Mouse (Mus musculus) embryonic facial prominence, embryonic 12.5 days (tissue): Measurements from ENCODE around the gene Rnf24. TPM values are rescaled to one million over a fixed set of nuclear protein-coding genes. Genes with fewer than 3 reads are reported as not detected.

Experiments
- ATAC-seq: fragments of 200-750 bp; cut with Nextera tagmentation; 2 replicates; pipeline ENCODE4 v1.8.0; 2017; ENCODE audit not compliant: insufficient number of reproducible peaks, insufficient read depth, low FRiP score, low TSS enrichment
- H3K27ac ChIP-seq: fragments of 300-500 bp; sonication (generic); 2 replicates; pipeline ENCODE4 v1.5.1; 2016; ENCODE audit warnings: mild to moderate bottlenecking
- H3K27me3 ChIP-seq: fragments of 300-500 bp; sonication (generic); 2 replicates; pipeline ENCODE4 v1.6.1; 2016; ENCODE audit warnings: mild to moderate bottlenecking, moderate library complexity
- H3K36me3 ChIP-seq: fragments of 300-500 bp; sonication (generic); 2 replicates; pipeline ENCODE4 v1.6.1; 2016; ENCODE audit warnings: mild to moderate bottlenecking
- H3K4me1 ChIP-seq: fragments of 300-500 bp; sonication (generic); 2 replicates; pipeline ENCODE4 v1.6.1; 2016
- H3K4me2 ChIP-seq: fragments of 300-500 bp; sonication (generic); replicated peaks from 2 replicates; pipeline ENCODE4 v1.6.1; 2016; ENCODE audit warnings: mild to moderate bottlenecking, moderate library complexity
- H3K4me3 ChIP-seq: fragments of 300-500 bp; sonication (generic); 2 replicates; pipeline ENCODE4 v1.5.1; 2016; ENCODE audit warnings: mild to moderate bottlenecking
- H3K9ac ChIP-seq: fragments of 300-500 bp; sonication (generic); 2 replicates; pipeline ENCODE4 v1.6.1; 2016; ENCODE audit warnings: mild to moderate bottlenecking, moderate library complexity
- H3K9me3 ChIP-seq: fragments of 300-500 bp; sonication (generic); 2 replicates; pipeline ENCODE4 v1.6.1; 2016; ENCODE audit warnings: mild to moderate bottlenecking, moderate library complexity
- WGBS: fragments of 180-500 bp; shearing (Covaris S2); methylation state at CpG from one replicate; pipeline ENCODE4 v1.1.7; 2016; 5-methylcytosine and 5-hydroxymethylcytosine counted together
- polyA plus RNA-seq: library from polyadenylated mRNA; unstranded; fragments of >200 nt; fragmentation: Nextera tagmentation; extraction: Ambion mirVana; gene quantifications from 2 replicates; pipeline ENCODE4 v1.2.1, GENCODE M21; 2016

The Rnf24 gene
- polyA plus RNA-seq, 1 experiment from 2014 or later, result 11.3 TPM

- Histone ChIP-seq H3K27me3 (no peaks in the 10 kb centered on the region), H3K4me1 (no peaks in the 10 kb centered on the region), H3K4me2 (no peak overlapping the region), H3K9ac (no peak overlapping the region), H3K9me3 (no peaks in the 10 kb centered on the region), H3K4me3 (no peak overlapping the region), H3K27ac (no peak overlapping the region), H3K36me3 (no peaks in the 10 kb centered on the region)
- 87% methylated on average over 4 of the region's 4 CpGs for WGBS
- ATAC-seq, result no peak
Measured at GRCm38 (mm10) chr2:131371811-131372210, 19.1 kb upstream of the Rnf24 start.

GRCm38 (mm10) chr2:131370828-131371227 is 18.1 kb upstream of the Rnf24 start:
- WGBS, result 72% methylated on average over 3 of the region's 3 CpGs
- no peaks in the 10 kb centered on the region for H3K36me3 ChIP-seq
- H3K4me1 ChIP-seq, result no peaks in the 10 kb centered on the region
- ATAC-seq, result no peak
- H3K9me3 ChIP-seq, result no peaks in the 10 kb centered on the region
- no peaks in the 10 kb centered on the region for H3K27me3 ChIP-seq
- no peak overlapping the region for H3K4me3 ChIP-seq
- no peak overlapping the region for H3K27ac ChIP-seq
- H3K9ac ChIP-seq, result no peak overlapping the region
- H3K4me2 ChIP-seq, result no peak overlapping the region

GRCm38 (mm10) chr2:131364689-131365088 is 12.0 kb upstream of the Rnf24 start:
- H3K4me1 ChIP-seq, result no peaks in the 10 kb centered on the region
- H3K9ac ChIP-seq, result no peak overlapping the region
- no peaks in the 10 kb centered on the region for H3K27me3 ChIP-seq
- H3K4me2 ChIP-seq, result no peak overlapping the region
- H3K27ac ChIP-seq, result no peak overlapping the region
- H3K36me3 ChIP-seq, result no peaks in the 10 kb centered on the region
- no peaks in the 10 kb centered on the region for H3K9me3 ChIP-seq
- no peak overlapping the region for H3K4me3 ChIP-seq
- WGBS, result 76% methylated on average over 6 of the region's 6 CpGs
- ATAC-seq, result no peak

- Histone ChIP-seq H3K4me2 (no peak overlapping the region), H3K27ac (no peak overlapping the region), H3K4me3 (no peak overlapping the region), H3K4me1 (peaks cover 3% of the 10 kb centered on the region; the same call in 1 of the 2 replicates), H3K9ac (no peak overlapping the region), H3K36me3 (no peaks in the 10 kb centered on the region), H3K27me3 (no peaks in the 10 kb centered on the region), H3K9me3 (no peaks in the 10 kb centered on the region)
- no peak for ATAC-seq
Measured at GRCm38 (mm10) chr2:131358481-131358880, 5.8 kb upstream of the Rnf24 start.

GRCm38 (mm10) chr2:131354049-131354448 is 1.4 kb upstream of the Rnf24 start:
- Histone ChIP-seq H3K9ac (no peak overlapping the region), H3K36me3 (no peaks in the 10 kb centered on the region), H3K27ac (no peak overlapping the region), H3K9me3 (no peaks in the 10 kb centered on the region), H3K4me3 (no peak overlapping the region), H3K4me2 (no peak overlapping the region), H3K4me1 (peaks cover 10% of the 10 kb centered on the region), H3K27me3 (no peaks in the 10 kb centered on the region)
- ATAC-seq, result no peak
- WGBS, result 61% methylated on average over 6 of the region's 6 CpGs

GRCm38 (mm10) chr2:131353564-131353915 is 848 bp upstream of the Rnf24 start:
- H3K27me3 ChIP-seq, result no peaks in the 10 kb centered on the region
- H3K4me1 ChIP-seq, result peaks cover 10% of the 10 kb centered on the region
- H3K4me3 ChIP-seq, result peak overlapping the region; percentile 95; the same call in 1 of the 2 replicates
- peak overlapping the region; percentile 92; the same call in 1 of the 2 replicates for H3K9ac ChIP-seq
- H3K9me3 ChIP-seq, result no peaks in the 10 kb centered on the region
- no peak for ATAC-seq
- peak overlapping the region; percentile 78 for H3K4me2 ChIP-seq
- WGBS, result 6% methylated on average over 3 of the region's 3 CpGs
- H3K27ac ChIP-seq, result no peak overlapping the region
- no peaks in the 10 kb centered on the region for H3K36me3 ChIP-seq

GRCm38 (mm10) chr2:131351968-131352746 is 535 bp downstream of the Rnf24 start:
- WGBS, result under 1% methylated on average over 50 of the region's 51 CpGs
- H3K4me3 ChIP-seq, result peak overlapping the region; percentile 95
- H3K36me3 ChIP-seq, result no peaks in the 10 kb centered on the region
- H3K4me1 ChIP-seq, result peaks cover 10% of the 10 kb centered on the region
- ATAC-seq, result peak; percentile 72
- no peaks in the 10 kb centered on the region for H3K27me3 ChIP-seq
- H3K9me3 ChIP-seq, result no peaks in the 10 kb centered on the region
- peak overlapping the region; percentile 92 for H3K9ac ChIP-seq
- H3K27ac ChIP-seq, result peak overlapping the region; percentile 92
- peak overlapping the region; percentile 78 for H3K4me2 ChIP-seq

- peak overlapping the region; percentile 78 for H3K4me2 ChIP-seq
- peak overlapping the region; percentile 92 for H3K9ac ChIP-seq
- no peaks in the 10 kb centered on the region for H3K36me3 ChIP-seq
- H3K27ac ChIP-seq, result peak overlapping the region; percentile 92; the same call in 1 of the 2 replicates
- peak overlapping the region; percentile 95 for H3K4me3 ChIP-seq
- 10% methylated on average over 10 of the region's 10 CpGs for WGBS
- no peaks in the 10 kb centered on the region for H3K9me3 ChIP-seq
- H3K27me3 ChIP-seq, result no peaks in the 10 kb centered on the region
- no peak for ATAC-seq
- H3K4me1 ChIP-seq, result peaks cover 10% of the 10 kb centered on the region
Measured at GRCm38 (mm10) chr2:131351471-131351870, 1.2 kb downstream of the Rnf24 start.

GRCm38 (mm10) chr2:131350301-131350700 is 2.4 kb downstream of the Rnf24 start:
- no peak overlapping the region for H3K27ac ChIP-seq
- peaks cover 10% of the 10 kb centered on the region for H3K4me1 ChIP-seq
- H3K9ac ChIP-seq, result no peak overlapping the region
- H3K27me3 ChIP-seq, result no peaks in the 10 kb centered on the region
- H3K4me2 ChIP-seq, result no peak overlapping the region
- ATAC-seq, result no peak
- no peaks in the 10 kb centered on the region for H3K36me3 ChIP-seq
- no peak overlapping the region for H3K4me3 ChIP-seq
- 83% methylated on average over 6 of the region's 6 CpGs for WGBS
- no peaks in the 10 kb centered on the region for H3K9me3 ChIP-seq

- ATAC-seq, result no peak
- 63% methylated on average over 3 of the region's 3 CpGs for WGBS
- H3K4me2 ChIP-seq, result no peak overlapping the region
Measured at GRCm38 (mm10) chr2:131345556-131345955, 7.1 kb downstream of the Rnf24 start.

GRCm38 (mm10) chr2:131344449-131344848 is 8.2 kb downstream of the Rnf24 start:
- H3K4me3 ChIP-seq, result no peak overlapping the region
- no peak for ATAC-seq
- H3K36me3 ChIP-seq, result no peaks in the 10 kb centered on the region
- WGBS, result 72% methylated on average over 3 of the region's 3 CpGs
- no peak overlapping the region for H3K9ac ChIP-seq
- H3K4me2 ChIP-seq, result no peak overlapping the region
- H3K9me3 ChIP-seq, result no peaks in the 10 kb centered on the region
- no peaks in the 10 kb centered on the region for H3K4me1 ChIP-seq
- H3K27ac ChIP-seq, result no peak overlapping the region
- no peaks in the 10 kb centered on the region for H3K27me3 ChIP-seq

More at GRCm38 (mm10) chr2:131345556-131345955, 7.1 kb downstream of the Rnf24 start:
- H3K9me3 ChIP-seq, result no peaks in the 10 kb centered on the region
- H3K9ac ChIP-seq, result no peak overlapping the region
- H3K27me3 ChIP-seq, result no peaks in the 10 kb centered on the region
- H3K4me3 ChIP-seq, result no peak overlapping the region
- H3K4me1 ChIP-seq, result no peaks in the 10 kb centered on the region
- no peak overlapping the region for H3K27ac ChIP-seq
- no peaks in the 10 kb centered on the region for H3K36me3 ChIP-seq

GRCm38 (mm10) chr2:131337602-131338001 is 15.1 kb downstream of the Rnf24 start:
- Histone ChIP-seq H3K4me3 (no peak overlapping the region), H3K27me3 (no peaks in the 10 kb centered on the region), H3K4me2 (no peak overlapping the region), H3K4me1 (no peaks in the 10 kb centered on the region), H3K9me3 (no peaks in the 10 kb centered on the region), H3K27ac (no peak overlapping the region), H3K36me3 (no peaks in the 10 kb centered on the region), H3K9ac (no peak overlapping the region)
- no peak for ATAC-seq
- 85% methylated on average over 6 of the region's 6 CpGs for WGBS
